Mouse (Mus musculus): ENCODE measurements at regions not wholly inside any gene's neighbourhood (a gene's known extent, or its start where the extent isn't known, plus 50 kb on each side); places are given as distances from the start of the nearest gene placed in this dataset.

DNA sequence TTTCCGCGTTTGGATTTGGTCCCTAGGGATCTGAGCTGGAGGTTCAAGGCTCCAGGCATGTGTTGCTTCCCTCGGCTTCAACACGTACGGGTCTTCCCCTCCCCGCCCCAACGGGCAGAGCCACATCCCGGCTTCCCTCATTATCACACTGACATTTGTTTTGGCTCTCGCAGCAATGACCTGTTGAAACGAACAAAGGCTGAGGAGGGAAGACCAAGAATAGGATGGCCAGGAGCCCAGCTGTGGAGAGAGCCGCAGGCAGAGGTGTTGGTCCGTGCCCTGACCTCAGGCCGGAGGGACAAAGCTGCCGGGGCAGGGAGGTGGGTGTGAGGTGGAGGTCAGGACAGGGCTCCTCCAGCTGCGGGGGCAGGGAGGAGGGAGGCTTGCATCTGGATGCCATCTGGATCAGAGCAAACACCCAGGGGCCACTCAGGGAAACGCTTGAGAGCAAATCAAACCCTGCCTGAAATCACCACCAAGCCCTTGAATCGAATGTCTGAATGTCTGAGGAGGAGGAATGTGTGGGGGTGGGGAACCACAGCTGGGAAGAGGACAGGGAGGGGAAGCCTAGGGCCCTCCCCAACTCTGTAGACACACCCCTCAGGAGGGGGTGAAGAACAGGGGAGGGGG is 145.6 kb downstream of the Vegfa start:
- no peak overlapping the region for H3K27ac ChIP-seq (ENCODE audit: low read length)
- H3K4me2 ChIP-seq (ENCODE audit: low read length): no peak overlapping the region
- H3K9ac ChIP-seq (replicated peaks; ENCODE audit: low read depth, low read length): no peak overlapping the region
- no peak overlapping the region for H3K4me3 ChIP-seq (replicated peaks; ENCODE audit: low read length)
- no peaks in the 10 kb centered on the region for H3K9me3 ChIP-seq (ENCODE audit: control insufficient read depth, low read length)
- no peaks in the 10 kb centered on the region for H3K36me3 ChIP-seq (ENCODE audit: control insufficient read depth, insufficient read depth)
- 12% methylated on average over 17 of the region's 17 CpGs for WGBS
- no peak for ATAC-seq
- no peaks in the 10 kb centered on the region for H3K27me3 ChIP-seq (replicated peaks; ENCODE audit: control insufficient read depth, insufficient read depth, low read length)
- H3K4me1 ChIP-seq (replicated peaks; ENCODE audit: control insufficient read depth, insufficient read depth, low read length): no peaks in the 10 kb centered on the region

DNA sequence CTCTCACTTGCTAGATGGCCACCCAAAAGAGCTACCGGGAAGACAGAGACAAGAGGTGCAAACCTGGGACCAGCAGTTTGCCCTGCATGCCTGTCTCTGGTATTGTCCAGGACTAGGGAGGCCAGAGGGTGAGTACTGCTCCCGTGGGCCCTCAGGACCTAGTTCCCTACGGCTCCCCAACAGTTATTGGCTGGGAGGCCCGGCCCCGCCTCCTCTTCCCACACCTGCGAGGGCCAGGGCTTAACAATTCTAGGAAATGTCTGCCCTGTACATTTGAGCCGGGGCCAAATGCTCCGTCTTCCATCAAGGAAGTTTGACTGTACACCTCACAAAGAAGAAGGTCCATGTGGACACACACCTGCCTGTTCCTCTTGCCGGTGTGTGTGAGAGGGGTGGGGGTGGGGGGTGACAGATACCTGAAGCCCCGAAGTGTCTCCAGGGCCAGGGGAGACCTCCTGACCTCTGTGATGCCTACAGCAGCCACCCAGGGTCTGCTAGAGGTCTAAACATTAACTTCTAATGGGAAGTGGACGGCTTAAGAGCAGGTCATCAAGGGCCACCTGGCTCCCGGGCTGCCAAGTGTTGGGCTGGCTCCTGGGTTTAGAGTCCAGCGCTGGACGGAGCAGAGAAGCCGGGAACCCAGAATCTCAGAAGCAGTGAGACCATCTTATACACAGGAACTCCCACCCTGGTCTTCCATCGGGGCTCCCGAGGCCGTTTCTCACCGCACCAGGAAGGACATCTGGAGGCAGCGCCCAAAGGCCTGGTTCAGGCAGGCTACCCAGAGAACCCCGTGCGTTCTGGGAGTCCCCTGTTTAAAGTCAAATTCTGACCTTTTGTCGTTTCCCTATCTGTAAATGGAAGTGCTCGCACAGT is 146.5 kb downstream of the Vegfa start:
- H3K36me3 ChIP-seq (ENCODE audit: control insufficient read depth, insufficient read depth): no peaks in the 10 kb centered on the region
- no peak overlapping the region for H3K4me3 ChIP-seq (replicated peaks; ENCODE audit: low read length)
- no peaks in the 10 kb centered on the region for H3K9me3 ChIP-seq (ENCODE audit: control insufficient read depth, low read length)
- no peak overlapping the region for H3K27ac ChIP-seq (ENCODE audit: low read length)
- no peak overlapping the region for H3K4me2 ChIP-seq (ENCODE audit: low read length)
- no peak for ATAC-seq
- no peaks in the 10 kb centered on the region for H3K4me1 ChIP-seq (replicated peaks; ENCODE audit: control insufficient read depth, insufficient read depth, low read length)
- no peak overlapping the region for H3K9ac ChIP-seq (replicated peaks; ENCODE audit: low read depth, low read length)
- 74% methylated on average over 24 of the region's 24 CpGs for WGBS
- H3K27me3 ChIP-seq (replicated peaks; ENCODE audit: control insufficient read depth, insufficient read depth, low read length): no peaks in the 10 kb centered on the region

DNA sequence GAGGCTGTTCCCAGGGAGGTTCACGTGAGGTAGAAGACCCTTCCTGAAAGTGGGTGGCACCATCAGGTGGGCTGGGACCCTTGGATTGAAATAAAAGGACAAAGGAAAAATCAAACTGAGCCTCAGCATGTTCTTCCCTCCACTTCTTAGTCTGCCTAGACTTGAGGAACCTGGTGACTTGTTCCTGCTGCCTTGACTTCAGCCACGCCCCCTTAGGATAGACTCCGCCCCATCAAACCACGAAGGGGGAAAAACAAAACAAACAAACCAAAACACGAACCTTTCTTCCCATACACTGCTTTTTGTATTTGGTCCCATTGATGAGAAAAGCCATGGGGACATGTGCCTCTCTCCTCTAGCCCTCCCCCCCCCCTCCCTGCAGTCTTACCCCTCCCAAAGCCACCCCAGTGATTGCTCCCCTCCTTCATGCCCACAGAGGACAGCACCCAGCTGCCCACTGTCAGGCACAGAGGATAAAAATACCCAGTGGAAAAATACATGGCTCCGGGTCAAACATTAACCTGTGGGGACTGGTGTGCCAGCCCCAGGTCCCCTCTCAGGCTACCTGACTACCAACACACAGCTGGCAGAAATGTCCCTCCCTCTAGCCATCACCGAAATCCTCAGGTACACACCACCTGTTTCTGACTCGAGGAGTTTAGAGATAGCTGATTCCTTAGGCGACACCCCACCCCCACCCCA is 148.0 kb downstream of the Vegfa start:
- Histone ChIP-seq H3K27me3 (replicated peaks; ENCODE audit: control insufficient read depth, insufficient read depth, low read length) (no peaks in the 10 kb centered on the region), H3K4me3 (replicated peaks; ENCODE audit: low read length) (no peak overlapping the region), H3K36me3 (ENCODE audit: control insufficient read depth, insufficient read depth) (no peaks in the 10 kb centered on the region), H3K9me3 (ENCODE audit: control insufficient read depth, low read length) (no peaks in the 10 kb centered on the region), H3K27ac (ENCODE audit: low read length) (no peak overlapping the region), H3K9ac (replicated peaks; ENCODE audit: low read depth, low read length) (no peak overlapping the region), H3K4me1 (replicated peaks; ENCODE audit: control insufficient read depth, insufficient read depth, low read length) (no peaks in the 10 kb centered on the region), H3K4me2 (ENCODE audit: low read length) (no peak overlapping the region)
- no peak for ATAC-seq
- WGBS: 77% methylated on average over 9 of the region's 9 CpGs

DNA sequence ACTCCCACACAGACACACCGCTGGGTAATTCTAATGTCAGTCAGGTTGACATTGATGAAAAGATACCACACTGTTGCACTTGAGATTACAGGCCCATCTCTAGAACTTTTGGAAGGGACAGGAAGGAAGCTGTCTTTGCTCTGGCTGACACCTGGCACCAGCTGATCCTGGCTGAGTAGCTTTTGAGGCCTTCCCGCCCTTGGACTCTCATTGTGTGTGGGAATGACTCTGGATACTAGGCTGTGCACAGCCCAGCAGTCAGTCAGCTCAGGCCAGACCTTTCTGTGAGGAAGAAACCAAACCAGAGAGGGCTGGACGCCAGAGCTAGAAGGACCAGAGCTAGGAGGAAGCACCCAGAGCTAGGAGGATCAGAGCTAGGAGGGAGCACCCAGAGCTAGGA is 149.0 kb upstream of the 1600014C23Rik start:
- Histone ChIP-seq H3K9ac (replicated peaks; ENCODE audit: low read depth, low read length) (no peak overlapping the region), H3K4me1 (replicated peaks; ENCODE audit: control insufficient read depth, insufficient read depth, low read length) (no peaks in the 10 kb centered on the region), H3K4me3 (replicated peaks; ENCODE audit: low read length) (no peak overlapping the region), H3K9me3 (ENCODE audit: control insufficient read depth, low read length) (no peaks in the 10 kb centered on the region), H3K4me2 (ENCODE audit: low read length) (no peak overlapping the region), H3K27me3 (replicated peaks; ENCODE audit: control insufficient read depth, insufficient read depth, low read length) (no peaks in the 10 kb centered on the region), H3K36me3 (ENCODE audit: control insufficient read depth, insufficient read depth) (no peaks in the 10 kb centered on the region), H3K27ac (ENCODE audit: low read length) (no peak overlapping the region)
- WGBS: 78% methylated on average over 3 of the region's 3 CpGs
- ATAC-seq: no peak

DNA sequence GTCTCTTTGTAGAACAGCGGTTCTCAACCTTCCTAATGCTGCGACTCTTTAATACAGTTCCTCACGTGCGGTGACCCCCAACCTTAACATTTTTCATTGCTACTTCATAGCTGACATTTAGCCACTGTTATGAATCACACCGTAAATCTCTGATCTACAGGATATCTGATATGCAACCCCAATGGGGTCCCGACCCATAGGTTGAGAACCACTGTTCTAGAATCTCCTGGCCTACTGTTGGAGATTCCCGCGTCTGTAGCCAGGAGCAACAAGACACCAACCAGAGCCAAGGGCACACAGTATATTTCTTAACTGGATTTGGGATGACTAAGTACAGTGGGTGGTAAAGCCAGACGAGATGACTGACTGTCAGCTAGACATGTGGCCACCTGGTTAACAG is 147.6 kb upstream of the 1600014C23Rik start:
- no peak for ATAC-seq
- Histone ChIP-seq H3K27ac (ENCODE audit: low read length) (no peak overlapping the region), H3K9me3 (ENCODE audit: control insufficient read depth, low read length) (no peaks in the 10 kb centered on the region), H3K4me3 (replicated peaks; ENCODE audit: low read length) (no peak overlapping the region), H3K27me3 (replicated peaks; ENCODE audit: control insufficient read depth, insufficient read depth, low read length) (no peaks in the 10 kb centered on the region), H3K4me1 (replicated peaks; ENCODE audit: control insufficient read depth, insufficient read depth, low read length) (no peaks in the 10 kb centered on the region), H3K4me2 (ENCODE audit: low read length) (no peak overlapping the region), H3K36me3 (ENCODE audit: control insufficient read depth, insufficient read depth) (no peaks in the 10 kb centered on the region), H3K9ac (replicated peaks; ENCODE audit: low read depth, low read length) (no peak overlapping the region)
- WGBS: 94% methylated on average over 9 of the region's 9 CpGs

DNA sequence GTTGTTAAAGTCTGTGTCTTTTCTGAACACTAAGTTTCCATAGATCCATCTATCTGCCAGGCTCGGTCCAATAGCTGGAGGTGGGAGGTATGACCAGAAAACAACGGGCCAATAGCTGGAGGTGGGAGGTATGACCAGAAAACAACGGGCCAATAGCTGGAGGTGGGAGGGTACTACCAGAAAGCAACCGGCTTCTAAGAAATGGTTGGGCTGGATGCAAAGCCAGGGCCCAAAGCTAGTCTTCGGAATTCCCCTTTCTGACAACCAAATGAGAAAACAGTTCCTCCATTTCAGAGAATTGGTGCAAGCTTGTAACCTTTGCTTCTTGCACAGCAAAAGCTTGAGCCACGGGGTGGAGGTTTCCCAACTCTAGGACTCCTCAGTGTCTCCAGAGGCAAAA is 147.1 kb upstream of the 1600014C23Rik start:
- H3K27me3 ChIP-seq (replicated peaks; ENCODE audit: control insufficient read depth, insufficient read depth, low read length): no peaks in the 10 kb centered on the region
- 87% methylated on average over 6 of the region's 6 CpGs for WGBS
- H3K36me3 ChIP-seq (ENCODE audit: control insufficient read depth, insufficient read depth): no peaks in the 10 kb centered on the region
- H3K9me3 ChIP-seq (ENCODE audit: control insufficient read depth, low read length): no peaks in the 10 kb centered on the region
- H3K27ac ChIP-seq (ENCODE audit: low read length): no peak overlapping the region
- ATAC-seq: no peak
- no peaks in the 10 kb centered on the region for H3K4me1 ChIP-seq (replicated peaks; ENCODE audit: control insufficient read depth, insufficient read depth, low read length)
- H3K9ac ChIP-seq (replicated peaks; ENCODE audit: low read depth, low read length): no peak overlapping the region
- no peak overlapping the region for H3K4me3 ChIP-seq (replicated peaks; ENCODE audit: low read length)
- no peak overlapping the region for H3K4me2 ChIP-seq (ENCODE audit: low read length)

DNA sequence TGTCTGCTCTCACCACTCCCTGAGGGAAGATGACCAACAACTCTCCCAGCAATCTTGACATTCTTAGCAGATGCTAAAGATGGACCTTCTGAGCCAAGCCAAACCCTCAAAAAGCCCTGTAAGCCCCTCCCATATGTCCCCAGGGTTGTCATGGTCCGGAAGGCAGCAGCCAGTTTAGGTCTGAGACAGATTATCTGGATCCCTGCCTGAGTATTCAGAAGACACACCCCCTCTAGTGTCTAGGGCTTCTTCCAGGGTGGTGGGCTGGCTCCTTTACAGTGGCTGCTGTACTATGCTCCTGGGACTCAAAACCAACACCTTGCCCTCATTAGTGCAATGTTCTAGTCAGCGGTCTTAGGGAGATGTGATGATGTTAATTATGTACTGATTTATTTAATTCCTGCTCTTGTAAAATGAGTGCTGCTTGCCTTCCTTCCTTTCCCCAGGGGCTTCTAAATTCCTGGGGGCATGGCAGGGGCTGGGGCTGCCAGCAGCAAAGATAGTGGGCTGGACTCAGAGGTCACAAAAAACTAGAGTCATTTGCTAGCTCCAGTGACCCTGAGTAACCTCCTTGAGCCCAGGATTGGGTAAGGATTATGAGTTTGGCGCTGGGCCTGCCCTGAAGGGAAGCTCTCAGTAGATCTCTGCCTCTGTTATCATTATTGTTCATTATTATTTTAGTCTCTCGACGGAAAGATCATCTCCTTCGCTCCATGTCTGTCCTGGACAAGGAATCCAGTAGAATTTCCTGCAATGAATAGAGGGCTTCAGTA is 146.0 kb upstream of the 1600014C23Rik start:
- no peaks in the 10 kb centered on the region for H3K27me3 ChIP-seq (replicated peaks; ENCODE audit: control insufficient read depth, insufficient read depth, low read length)
- H3K9ac ChIP-seq (replicated peaks; ENCODE audit: low read depth, low read length): no peak overlapping the region
- no peaks in the 10 kb centered on the region for H3K36me3 ChIP-seq (ENCODE audit: control insufficient read depth, insufficient read depth)
- H3K4me3 ChIP-seq (replicated peaks; ENCODE audit: low read length): no peak overlapping the region
- no peak for ATAC-seq
- 77% methylated on average over 6 of the region's 6 CpGs for WGBS
- H3K4me2 ChIP-seq (ENCODE audit: low read length): no peak overlapping the region
- no peaks in the 10 kb centered on the region for H3K9me3 ChIP-seq (ENCODE audit: control insufficient read depth, low read length)
- H3K27ac ChIP-seq (ENCODE audit: low read length): no peak overlapping the region
- H3K4me1 ChIP-seq (replicated peaks; ENCODE audit: control insufficient read depth, insufficient read depth, low read length): no peaks in the 10 kb centered on the region

DNA sequence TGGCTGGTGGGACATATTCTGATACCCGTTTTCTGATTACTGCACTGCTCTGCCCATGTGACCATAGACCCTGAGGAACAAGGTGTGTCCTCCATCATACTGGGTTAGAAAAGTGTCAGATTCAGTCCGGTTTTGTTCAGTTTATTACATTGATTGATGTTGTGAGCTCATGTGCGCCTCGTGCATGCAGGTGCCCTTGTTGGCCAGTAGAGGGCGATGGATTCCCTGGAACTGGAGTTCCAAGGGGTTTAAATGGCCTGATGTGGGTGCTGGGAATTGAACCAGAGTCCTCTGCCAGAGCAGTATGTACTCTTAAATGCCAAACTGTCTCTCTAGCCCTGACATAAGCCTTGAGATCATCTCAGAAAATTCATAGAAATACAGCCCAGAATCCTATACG is 144.8 kb upstream of the 1600014C23Rik start:
- H3K27ac ChIP-seq (ENCODE audit: low read length): no peak overlapping the region
- peaks cover 7% of the 10 kb centered on the region for H3K4me1 ChIP-seq (replicated peaks; ENCODE audit: control insufficient read depth, insufficient read depth, low read length)
- H3K4me2 ChIP-seq (ENCODE audit: low read length): no peak overlapping the region
- no peak overlapping the region for H3K4me3 ChIP-seq (replicated peaks; ENCODE audit: low read length)
- H3K9me3 ChIP-seq (ENCODE audit: control insufficient read depth, low read length): no peaks in the 10 kb centered on the region
- WGBS: 90% methylated on average over 6 of the region's 6 CpGs
- H3K27me3 ChIP-seq (replicated peaks; ENCODE audit: control insufficient read depth, insufficient read depth, low read length): no peaks in the 10 kb centered on the region
- H3K36me3 ChIP-seq (ENCODE audit: control insufficient read depth, insufficient read depth): no peaks in the 10 kb centered on the region
- no peak overlapping the region for H3K9ac ChIP-seq (replicated peaks; ENCODE audit: low read depth, low read length)
- ATAC-seq: no peak

DNA sequence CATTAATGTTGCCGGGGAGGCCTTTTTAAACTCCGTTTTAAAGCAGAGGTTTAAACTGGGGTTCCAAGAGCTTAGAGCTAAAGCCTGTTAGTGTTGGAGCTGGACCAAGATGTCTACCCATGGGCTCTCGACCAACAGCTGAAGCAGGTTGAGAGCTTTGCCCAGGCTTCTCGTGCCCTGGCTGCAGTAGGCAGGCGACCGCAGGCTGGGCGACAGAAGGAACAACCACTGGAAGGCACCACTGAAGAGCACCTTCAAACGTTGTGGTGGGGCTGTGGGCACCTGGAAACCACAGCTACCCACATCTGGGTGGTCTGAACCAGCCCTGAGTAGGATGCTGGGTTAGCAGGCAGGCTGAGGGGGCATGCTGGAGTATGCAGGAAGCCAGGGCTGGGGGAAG is 141.7 kb upstream of the 1600014C23Rik start:
- Histone ChIP-seq H3K9ac (replicated peaks; ENCODE audit: low read depth, low read length) (no peak overlapping the region), H3K4me2 (ENCODE audit: low read length) (no peak overlapping the region), H3K4me1 (replicated peaks; ENCODE audit: control insufficient read depth, insufficient read depth, low read length) (peaks cover 20% of the 10 kb centered on the region), H3K9me3 (ENCODE audit: control insufficient read depth, low read length) (no peaks in the 10 kb centered on the region), H3K27ac (ENCODE audit: low read length) (no peak overlapping the region), H3K36me3 (ENCODE audit: control insufficient read depth, insufficient read depth) (no peaks in the 10 kb centered on the region), H3K27me3 (replicated peaks; ENCODE audit: control insufficient read depth, insufficient read depth, low read length) (no peaks in the 10 kb centered on the region), H3K4me3 (replicated peaks; ENCODE audit: low read length) (no peak overlapping the region)
- no peak for ATAC-seq
- 89% methylated on average over 8 of the region's 8 CpGs for WGBS
